Mouse (Mus musculus) lung, embryonic 16.5 days (tissue): ENCODE measurements at regions not wholly inside any gene's neighbourhood (a gene's known extent, or its start where the extent isn't known, plus 50 kb on each side); places are given as distances from the start of the nearest gene placed in this dataset.

Experiments
- ATAC-seq: fragments of 200-750 bp; cut with Nextera tagmentation; 2 replicates; pipeline ENCODE4 v1.8.0; 2017; ENCODE audit warnings: low read depth, mild to moderate bottlenecking, moderate library complexity
- H3K27ac ChIP-seq: fragments of 300-500 bp; sonication (generic); 2 replicates; pipeline ENCODE4 v1.5.1; 2014; ENCODE audit warnings: mild to moderate bottlenecking, control low read depth, low read length
- H3K27me3 ChIP-seq: fragments of 300-500 bp; sonication (generic); 2 replicates; pipeline ENCODE4 v1.6.1; 2014; ENCODE audit warnings: low read depth, low read length, mixed read lengths; ENCODE audit not compliant: control insufficient read depth, insufficient read depth
- H3K36me3 ChIP-seq: fragments of 300-500 bp; sonication (generic); 2 replicates; pipeline ENCODE4 v1.6.1; 2014; ENCODE audit warnings: low read length; ENCODE audit not compliant: control insufficient read depth, insufficient read depth
- H3K4me1 ChIP-seq: fragments of 300-500 bp; sonication (generic); replicated peaks from 2 replicates; pipeline ENCODE4 v1.6.1; 2014; ENCODE audit warnings: low read length, mixed read lengths; ENCODE audit not compliant: control insufficient read depth, insufficient read depth
- H3K4me2 ChIP-seq: fragments of 300-500 bp; sonication (generic); 2 replicates; pipeline ENCODE4 v1.6.1; 2014; ENCODE audit warnings: low read depth, low read length, control low read depth
- H3K4me3 ChIP-seq: fragments of 300-500 bp; sonication (generic); 2 replicates; pipeline ENCODE4 v1.5.1; 2014; ENCODE audit warnings: mild to moderate bottlenecking, low read length, control low read depth
- H3K9ac ChIP-seq: fragments of 300-500 bp; sonication (generic); 2 replicates; pipeline ENCODE4 v1.6.1; 2014; ENCODE audit warnings: low read length, control low read depth
- H3K9me3 ChIP-seq: fragments of 300-500 bp; sonication (generic); 2 replicates; pipeline ENCODE4 v1.6.1; 2016; ENCODE audit warnings: low read length; ENCODE audit not compliant: control insufficient read depth
- whole genome bisulfite sequencing: fragments of 180-500 bp; shearing (Covaris S2); extraction: QIAGEN DNeasy Blood & Tissue Kit; methylation state at CpG from one replicate; pipeline ENCODE4 v1.1.7; 2014; 5-methylcytosine and 5-hydroxymethylcytosine counted together

- no peak for ATAC-seq
- Histone ChIP-seq H3K27ac (no peak overlapping the region), H3K27me3 (no peaks in the 10 kb centered on the region), H3K4me2 (no peak overlapping the region), H3K9ac (no peak overlapping the region), H3K9me3 (no peaks in the 10 kb centered on the region), H3K4me3 (no peak overlapping the region), H3K36me3 (no peaks in the 10 kb centered on the region), H3K4me1 (peaks cover 26% of the 10 kb centered on the region)
- WGBS, result 77% methylated on average over 2 of the region's 2 CpGs
Observed at GRCm38 (mm10) chr8:116117919-116118318, 386.9 kb upstream of the Dynlrb2 start.

- peaks cover 26% of the 10 kb centered on the region for H3K4me1 ChIP-seq
- no peak for ATAC-seq
- no peaks in the 10 kb centered on the region for H3K9me3 ChIP-seq
- H3K36me3 ChIP-seq, result no peaks in the 10 kb centered on the region
- H3K4me2 ChIP-seq, result no peak overlapping the region
- no peak overlapping the region; the same call in 1 of the 2 replicates for H3K27ac ChIP-seq
- WGBS, result 30% methylated on average over 7 of the region's 7 CpGs
- H3K27me3 ChIP-seq, result no peaks in the 10 kb centered on the region
- no peak overlapping the region for H3K9ac ChIP-seq
- no peak overlapping the region for H3K4me3 ChIP-seq
Observed at GRCm38 (mm10) chr8:116116625-116117024, 388.1 kb upstream of the Dynlrb2 start.

DNA sequence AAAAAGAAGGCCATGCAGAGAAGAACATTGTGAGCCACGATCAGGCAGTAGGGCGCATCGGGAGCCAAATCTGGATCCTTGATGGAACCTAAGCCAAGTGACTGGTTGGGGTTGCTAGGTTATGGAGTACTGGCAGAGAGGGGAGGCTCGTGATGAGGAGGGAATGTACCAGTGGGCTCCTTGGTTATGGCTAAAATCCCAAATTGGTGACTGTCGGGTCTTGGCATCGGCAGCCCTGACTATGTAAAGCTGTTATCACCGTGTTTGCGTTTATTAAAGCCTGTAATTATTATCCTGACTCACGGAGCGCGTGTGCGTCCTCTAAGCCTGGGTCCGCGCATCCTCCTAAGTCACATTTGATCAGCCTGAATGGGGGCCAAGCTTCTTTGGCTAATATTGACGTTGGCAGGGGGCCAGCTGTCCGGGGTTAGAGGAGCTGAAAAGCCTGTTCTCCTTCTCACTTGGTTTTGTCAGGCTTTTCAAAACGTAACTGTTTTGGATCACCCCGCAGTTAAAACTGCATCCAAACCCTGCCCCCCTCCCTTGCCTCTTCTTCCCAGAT, 388.9 kb upstream of the Dynlrb2 start:
- Histone ChIP-seq H3K9ac (0 out of 2 replicates have a peak overlapping the region, but pooled peaks have one; percentile 21), H3K9me3 (no peaks in the 10 kb centered on the region), H3K36me3 (no peaks in the 10 kb centered on the region), H3K27ac (peak overlapping the region; percentile 65), H3K4me3 (peak overlapping the region; percentile 23; the same call in 1 of the 2 replicates), H3K4me2 (peak overlapping the region; percentile 50), H3K4me1 (peaks cover 30% of the 10 kb centered on the region), H3K27me3 (no peaks in the 10 kb centered on the region)
- ATAC-seq, result peak; percentile 92
- 9% methylated on average over 18 of the region's 18 CpGs for WGBS

DNA sequence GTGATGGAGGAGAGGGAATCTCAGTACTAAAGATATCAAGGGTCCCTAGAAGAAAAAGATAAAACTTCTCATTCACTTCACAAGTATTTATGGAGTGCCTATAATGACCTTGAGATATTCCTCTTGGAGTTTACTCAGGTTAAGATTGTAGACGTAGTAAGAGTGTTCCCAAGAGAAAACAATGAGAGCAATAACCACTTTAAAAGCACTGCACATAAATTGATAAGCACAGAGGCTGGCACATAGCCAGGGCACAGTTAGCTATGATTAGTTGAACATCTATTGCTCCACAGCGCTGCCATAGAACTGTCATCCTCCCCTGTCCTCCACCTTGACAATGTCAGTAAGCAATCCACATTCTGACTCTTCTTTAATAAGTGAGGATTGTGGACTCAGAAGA, 389.8 kb upstream of the Dynlrb2 start:
- no peaks in the 10 kb centered on the region for H3K9me3 ChIP-seq
- WGBS, result 43% methylated on average over 2 of the region's 2 CpGs

DNA sequence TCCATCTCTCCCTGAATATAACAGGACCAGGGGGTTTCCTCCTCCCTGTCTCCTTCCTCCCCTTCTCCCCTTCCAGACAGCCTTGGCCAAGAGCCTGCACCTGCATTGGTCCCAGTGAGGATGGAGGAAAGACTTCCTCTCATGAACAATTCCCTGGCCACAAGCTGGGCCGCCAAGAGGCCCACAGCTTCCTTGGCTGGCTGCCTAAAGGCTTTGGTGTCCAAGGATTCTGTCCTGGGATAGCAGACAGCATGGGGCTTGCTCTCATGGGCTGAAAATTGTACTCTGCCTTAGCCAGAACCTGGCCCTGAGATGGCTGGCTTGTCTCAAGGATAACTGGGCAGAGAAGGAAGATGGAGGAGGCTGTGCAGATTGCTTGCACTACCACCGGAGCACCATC, 390.3 kb upstream of the Dynlrb2 start:
- Histone ChIP-seq H3K36me3 (no peaks in the 10 kb centered on the region), H3K9me3 (no peaks in the 10 kb centered on the region), H3K4me3 (no peak overlapping the region), H3K9ac (no peak overlapping the region), H3K4me1 (peaks cover 35% of the 10 kb centered on the region), H3K27me3 (no peaks in the 10 kb centered on the region), H3K4me2 (no peak overlapping the region), H3K27ac (no peak overlapping the region; the same call in 1 of the 2 replicates)
- 45% methylated on average over 2 of the region's 2 CpGs for WGBS
- ATAC-seq, result peak; percentile 7; the same call in 1 of the 2 replicates

More for the DNA sequence above, 389.8 kb upstream of the Dynlrb2 start:
- Histone ChIP-seq H3K4me2 (no peak overlapping the region), H3K27ac (no peak overlapping the region; the same call in 1 of the 2 replicates), H3K9ac (no peak overlapping the region), H3K4me1 (peaks cover 35% of the 10 kb centered on the region), H3K27me3 (no peaks in the 10 kb centered on the region), H3K36me3 (no peaks in the 10 kb centered on the region), H3K4me3 (no peak overlapping the region)
- no peak for ATAC-seq

- H3K4me3 ChIP-seq, result no peak overlapping the region
- H3K4me2 ChIP-seq, result peak overlapping the region; percentile 19; the same call in 1 of the 2 replicates
- no peaks in the 10 kb centered on the region for H3K27me3 ChIP-seq
- no peaks in the 10 kb centered on the region for H3K9me3 ChIP-seq
- peaks cover 28% of the 10 kb centered on the region for H3K4me1 ChIP-seq
- H3K27ac ChIP-seq, result peak overlapping the region; percentile 18; the same call in 1 of the 2 replicates
- WGBS, result 11% methylated on average over 12 of the region's 12 CpGs
- no peak overlapping the region for H3K9ac ChIP-seq
- H3K36me3 ChIP-seq, result no peaks in the 10 kb centered on the region
- ATAC-seq, result no peak
Observed at GRCm38 (mm10) chr8:116111168-116111567, 393.6 kb upstream of the Dynlrb2 start.

- Histone ChIP-seq H3K4me1 (no peaks in the 10 kb centered on the region), H3K4me2 (no peak overlapping the region), H3K36me3 (no peaks in the 10 kb centered on the region), H3K4me3 (no peak overlapping the region), H3K27me3 (no peaks in the 10 kb centered on the region), H3K27ac (no peak overlapping the region), H3K9me3 (no peaks in the 10 kb centered on the region), H3K9ac (no peak overlapping the region)
- WGBS, result 20% methylated on average over 3 of the region's 3 CpGs
- peak; percentile 43 for ATAC-seq
Observed at GRCm38 (mm10) chr8:116096666-116097065, 389.1 kb upstream of the Maf start.

DNA sequence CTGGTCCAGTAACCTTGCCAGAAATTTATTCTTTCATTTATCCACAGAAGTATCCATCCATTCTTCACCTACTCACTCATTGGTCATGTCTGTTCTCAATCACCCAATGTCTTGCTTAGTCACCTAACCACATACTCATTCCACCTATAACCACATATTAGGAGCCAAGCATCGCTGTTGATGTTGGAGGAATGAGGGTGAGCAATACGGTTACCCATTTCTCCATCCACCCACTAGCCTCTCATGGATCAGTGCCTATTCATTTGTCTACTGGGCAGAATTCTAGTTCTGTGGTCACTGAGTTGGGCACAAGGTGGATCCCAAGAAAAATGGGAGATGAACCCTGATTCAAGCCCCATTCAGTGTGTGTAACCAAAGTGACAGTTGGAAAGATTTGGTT, 375.6 kb upstream of the Maf start:
- Histone ChIP-seq H3K4me3 (no peak overlapping the region), H3K9me3 (no peaks in the 10 kb centered on the region), H3K4me2 (no peak overlapping the region), H3K27me3 (no peaks in the 10 kb centered on the region), H3K27ac (no peak overlapping the region), H3K9ac (no peak overlapping the region), H3K4me1 (peaks cover 5% of the 10 kb centered on the region; the same call in 1 of the 2 replicates), H3K36me3 (no peaks in the 10 kb centered on the region)
- WGBS, result 92% methylated on average over 2 of the region's 2 CpGs
- ATAC-seq, result no peak

DNA sequence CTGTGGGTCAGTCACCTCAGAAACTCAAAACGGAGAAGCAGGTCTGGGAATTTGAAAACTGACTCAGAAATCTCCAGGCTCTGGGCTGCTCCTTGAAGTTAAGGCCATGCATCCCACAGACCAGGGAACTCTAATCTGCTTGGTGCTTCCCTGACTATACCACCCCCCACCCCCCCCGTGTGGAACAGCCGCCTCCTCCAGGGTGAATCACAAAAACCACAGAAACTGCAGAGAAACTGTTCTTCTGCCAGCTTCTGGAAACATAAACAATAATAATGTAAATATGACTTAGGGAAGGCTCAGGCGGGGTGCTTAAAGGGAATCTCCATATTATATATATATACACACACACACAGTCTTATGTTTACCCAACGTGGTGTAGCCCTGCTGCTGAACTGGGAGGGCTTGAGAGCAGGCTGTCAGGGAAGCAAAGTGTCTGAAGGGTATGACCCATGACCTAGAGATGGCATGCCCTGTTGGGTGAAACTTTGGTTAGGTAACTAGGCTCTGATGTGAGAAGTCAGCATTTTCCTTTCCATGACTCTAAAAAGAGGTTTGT, 371.3 kb upstream of the Maf start:
- Histone ChIP-seq H3K4me3 (no peak overlapping the region), H3K4me1 (peaks cover 5% of the 10 kb centered on the region; the same call in 1 of the 2 replicates), H3K27ac (peak overlapping the region; percentile 57), H3K4me2 (no peak overlapping the region), H3K27me3 (no peaks in the 10 kb centered on the region), H3K9ac (no peak overlapping the region), H3K9me3 (no peaks in the 10 kb centered on the region), H3K36me3 (no peaks in the 10 kb centered on the region)
- WGBS, result 20% methylated on average over 5 of the region's 5 CpGs
- peak; percentile 87 for ATAC-seq
